Mouse (Mus musculus): ENCODE results near the gene Igf1r.

Igf1r gene

DNA sequence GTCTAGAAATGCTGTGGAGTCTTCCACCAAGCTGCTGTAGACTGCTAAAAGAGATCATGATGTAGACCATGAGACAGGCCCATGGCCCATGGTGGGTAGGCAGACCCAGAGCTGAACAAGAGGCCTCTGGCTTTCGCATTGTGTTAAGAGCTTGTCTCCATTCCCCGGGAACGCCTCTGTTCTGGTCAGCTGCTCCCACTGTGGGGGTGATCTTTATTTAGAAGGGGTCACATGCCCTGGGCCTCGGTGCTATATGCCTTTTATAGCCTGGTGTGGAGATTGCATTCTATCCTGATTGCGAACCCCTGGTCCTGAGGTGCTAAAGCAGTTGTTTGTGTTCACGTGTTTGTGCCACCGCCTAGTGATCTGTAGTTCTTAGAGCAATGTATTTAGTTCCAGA lies 57.5 kb downstream of the Igf1r start:
- DNase-seq, result no peak

DNA sequence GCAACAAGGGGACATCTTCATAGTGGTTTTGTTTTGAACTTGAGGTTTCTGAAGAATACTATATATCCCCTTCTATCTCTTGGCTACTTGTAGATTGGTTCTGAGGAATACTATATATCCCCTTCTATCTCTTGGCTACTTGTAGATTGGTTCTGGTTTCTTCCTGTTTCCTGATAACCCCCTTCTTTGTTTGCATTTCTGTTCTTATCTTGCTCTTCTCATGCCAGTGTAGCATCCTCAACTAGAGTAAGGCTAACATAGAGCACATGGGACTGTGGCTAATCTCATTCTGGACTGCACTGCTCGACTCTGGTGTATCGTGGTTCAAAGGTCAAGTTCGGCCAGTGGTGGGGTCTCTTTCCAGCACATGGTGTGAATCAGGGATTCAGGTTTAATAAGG lies 58.2 kb downstream of the Igf1r start:
- DNase-seq, result no peak

DNA sequence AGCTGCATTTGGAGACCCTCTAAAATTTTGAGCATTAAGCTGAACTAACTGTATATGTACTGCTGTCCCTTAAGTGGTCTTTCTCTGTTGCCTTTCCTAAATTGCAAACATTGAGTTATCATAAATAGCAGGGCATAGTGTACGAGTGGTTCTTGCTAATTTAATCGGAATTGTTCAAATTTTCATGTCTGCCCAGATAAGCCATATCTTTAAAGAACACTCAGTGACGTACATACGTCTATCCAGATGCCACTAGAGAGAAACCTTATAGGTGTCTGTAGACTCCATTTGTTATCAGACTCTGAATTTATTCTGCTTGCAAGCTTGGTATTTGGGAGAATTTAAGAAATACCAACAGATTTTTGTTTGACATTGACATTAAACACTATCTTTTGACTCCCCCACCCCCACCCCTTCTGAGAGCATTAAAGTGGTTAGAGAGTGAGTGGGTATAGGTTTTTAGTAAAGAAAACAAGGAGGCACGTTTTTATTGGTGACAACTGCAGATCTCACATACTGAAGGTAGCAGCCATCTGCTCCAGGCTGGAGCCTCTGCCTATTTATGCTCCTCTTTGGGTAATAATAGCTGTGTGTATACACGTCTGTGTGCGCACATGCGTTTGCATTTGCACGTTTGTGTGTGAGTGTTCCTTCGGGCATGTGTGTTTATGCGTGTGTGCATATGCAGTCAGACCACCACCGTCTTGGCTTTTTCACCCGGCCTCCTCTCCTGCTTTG lies 58.9 kb downstream of the Igf1r start:
- DNase-seq, result no peak

DNA sequence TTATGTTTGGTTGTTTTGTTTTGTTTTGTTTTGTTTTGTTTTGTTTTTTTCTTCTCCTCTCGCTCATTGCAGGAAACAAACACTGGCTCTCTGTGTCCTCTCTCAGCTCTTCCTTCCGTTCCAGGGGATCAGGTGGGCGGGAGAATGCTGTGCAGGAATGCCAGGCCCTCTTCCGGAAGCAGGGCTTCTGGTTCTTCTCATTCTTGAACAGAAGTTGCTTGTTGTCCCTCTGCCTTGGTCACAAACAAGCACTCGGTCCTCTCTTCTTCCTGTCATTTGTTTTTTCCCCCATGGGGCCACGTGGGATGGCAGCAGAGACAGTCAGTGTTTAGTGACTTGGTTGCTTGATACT lies 59.5 kb downstream of the Igf1r start:
- DNase-seq, result no peak

DNA sequence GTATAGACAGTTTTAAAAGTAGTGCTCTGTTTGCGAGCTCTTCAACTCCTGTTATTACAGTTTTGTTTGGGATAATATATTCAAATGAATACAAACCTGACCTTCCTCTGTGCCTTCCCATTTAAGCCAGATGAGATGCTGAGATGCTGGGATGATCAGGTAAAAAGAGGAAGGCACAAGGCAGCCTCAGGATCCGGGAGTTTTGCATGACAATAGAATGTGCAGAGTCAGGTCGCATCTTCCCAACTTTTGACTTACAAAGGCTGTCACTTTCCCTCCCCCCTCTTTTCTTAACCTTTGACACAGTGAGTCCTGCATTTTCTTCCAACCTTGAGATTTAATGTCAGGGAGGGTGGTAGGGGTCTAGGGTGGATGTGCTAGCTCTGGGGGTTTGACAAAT lies 61.9 kb downstream of the Igf1r start:
- DNase-seq, result no peak

DNA sequence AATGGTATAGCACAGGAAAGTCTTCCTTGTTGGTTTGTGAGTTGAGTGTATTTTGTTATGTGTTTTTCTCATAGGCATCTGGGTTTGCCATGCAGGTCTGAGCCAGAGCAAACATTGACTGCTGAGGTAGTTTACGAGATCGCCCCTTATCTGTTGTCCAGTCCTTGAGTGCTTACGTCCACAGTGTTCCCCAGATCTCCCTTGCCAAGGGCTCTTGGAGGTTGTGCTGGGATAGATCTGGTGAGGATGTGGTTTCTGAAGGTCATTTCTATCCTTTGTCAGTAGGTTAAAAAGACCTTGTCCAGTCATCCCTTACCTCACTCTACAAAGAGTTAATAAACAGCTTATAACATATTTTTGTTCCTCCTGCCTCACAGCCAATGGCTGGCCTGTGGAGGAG lies 62.8 kb downstream of the Igf1r start:
- no peak for DNase-seq

DNA sequence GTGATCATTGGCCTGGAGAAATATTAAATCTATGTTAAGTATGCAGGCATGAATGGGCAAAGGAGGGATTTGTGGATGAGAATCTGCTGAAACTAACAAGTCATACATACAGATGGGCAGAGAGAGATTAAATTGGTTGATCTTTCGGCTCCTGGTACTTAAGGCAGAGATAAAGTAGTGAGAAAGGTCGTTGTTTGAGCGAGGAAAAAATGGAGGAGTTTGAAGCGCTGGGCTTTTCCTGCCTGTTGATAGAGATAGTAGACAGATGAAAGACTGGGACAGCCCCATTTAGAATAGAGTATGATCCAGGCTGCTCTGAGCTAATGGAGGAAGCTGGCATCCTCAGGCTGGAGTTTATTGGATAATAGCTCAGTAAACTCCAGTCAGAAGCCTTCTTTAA lies 65.4 kb downstream of the Igf1r start:
- DNase-seq, result no peak

DNA sequence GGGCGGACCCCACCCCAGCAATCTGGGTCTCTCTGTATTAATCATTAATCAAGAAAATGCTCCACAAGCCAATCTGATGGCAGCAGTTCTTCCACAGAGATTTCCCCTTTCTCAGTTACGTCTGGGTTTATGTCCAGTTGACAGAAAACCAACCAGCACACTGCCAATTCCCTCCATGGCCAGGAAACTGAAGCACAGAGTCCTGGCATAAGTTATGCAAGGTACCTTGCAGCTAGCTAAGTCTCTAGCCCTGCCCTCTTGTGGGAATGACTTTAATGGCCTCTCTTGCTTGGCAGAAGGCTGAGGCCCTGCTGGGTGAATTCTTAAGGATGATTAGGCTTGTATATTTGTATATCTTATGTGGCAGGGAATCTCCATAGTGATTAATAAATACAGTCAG lies 67.9 kb downstream of the Igf1r start:
- peak; percentile 60 for DNase-seq

DNA sequence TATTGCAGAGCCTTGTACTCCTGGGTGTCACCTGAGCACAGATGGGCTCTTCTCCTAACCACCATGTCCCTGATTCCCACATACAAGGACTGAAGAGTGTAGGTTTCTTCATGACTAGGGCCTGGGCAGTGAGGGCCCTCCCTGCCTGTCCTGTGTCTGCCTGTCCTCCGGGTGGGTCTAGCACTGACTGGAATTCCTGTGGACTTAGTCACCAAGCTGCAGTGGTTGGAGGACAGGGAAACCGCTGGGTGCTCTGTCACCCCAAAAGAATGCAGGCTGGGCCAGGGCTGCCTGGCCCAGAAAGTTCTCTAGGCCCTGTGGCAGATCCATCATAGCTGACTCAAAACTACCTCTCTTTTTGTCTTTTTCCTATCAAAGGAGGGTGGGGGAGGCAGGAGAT lies 69.1 kb downstream of the Igf1r start:
- DNase-seq, result peak; percentile 44

DNA sequence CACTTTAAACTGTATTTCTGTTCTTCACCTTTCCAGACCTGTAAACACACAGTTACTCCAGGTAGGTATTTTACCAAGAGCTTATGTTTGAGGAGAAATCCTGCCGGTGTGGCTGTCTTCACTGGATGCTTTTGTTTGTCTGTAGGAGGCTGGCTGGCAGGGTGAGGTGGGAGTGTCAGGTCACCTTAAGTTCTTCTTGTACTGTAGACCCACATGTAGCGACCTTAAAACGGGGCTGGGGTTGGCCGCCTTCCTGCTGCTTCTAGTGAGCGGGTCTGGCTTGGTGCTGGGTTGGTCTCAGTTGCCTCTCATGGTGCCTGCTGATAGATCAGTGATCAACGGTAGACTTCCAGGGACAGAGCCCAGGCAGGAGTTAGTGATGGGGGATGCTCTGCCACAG lies 69.6 kb downstream of the Igf1r start:
- no peak for DNase-seq

DNA sequence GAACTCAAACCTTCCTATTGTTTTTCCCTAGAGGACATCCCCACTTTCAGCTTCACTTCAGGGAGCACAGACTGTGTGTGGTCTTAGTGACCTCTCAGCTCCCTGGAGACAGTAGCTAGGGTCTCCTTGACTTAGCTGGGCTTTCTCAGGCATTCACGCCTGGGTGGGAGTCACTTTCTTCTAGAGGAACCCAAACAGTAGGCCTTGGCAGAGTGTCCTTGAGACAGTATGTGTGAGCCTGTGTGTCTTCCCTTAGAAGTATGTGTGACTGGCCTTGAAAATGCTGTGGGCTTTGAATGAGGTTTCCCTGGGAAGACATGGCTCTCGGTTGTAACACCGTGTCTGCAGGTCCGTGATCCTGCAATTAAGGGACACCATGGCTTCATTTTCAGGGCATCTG lies 71.3 kb downstream of the Igf1r start:
- no peak for DNase-seq

DNA sequence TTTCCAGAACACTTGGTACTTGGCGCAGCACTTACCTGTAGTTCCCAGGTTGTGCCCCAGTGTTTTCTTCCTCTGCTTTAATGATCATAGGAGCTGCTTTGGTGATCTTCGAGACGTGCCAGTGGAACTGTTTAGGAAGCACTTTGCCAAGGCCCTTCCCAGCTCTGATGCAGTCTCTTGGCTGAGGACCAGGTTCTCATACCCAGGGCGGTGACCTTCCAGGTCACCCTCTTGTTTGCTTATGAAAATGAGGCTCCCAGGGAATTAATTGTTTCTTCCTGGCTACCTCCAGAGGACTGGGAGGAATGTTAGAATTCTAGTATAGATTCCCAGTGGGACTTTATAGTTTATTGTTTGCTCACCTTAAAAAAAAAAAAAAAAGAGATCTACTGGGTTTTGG lies 72.0 kb downstream of the Igf1r start:
- peak; percentile 88 for DNase-seq

DNA sequence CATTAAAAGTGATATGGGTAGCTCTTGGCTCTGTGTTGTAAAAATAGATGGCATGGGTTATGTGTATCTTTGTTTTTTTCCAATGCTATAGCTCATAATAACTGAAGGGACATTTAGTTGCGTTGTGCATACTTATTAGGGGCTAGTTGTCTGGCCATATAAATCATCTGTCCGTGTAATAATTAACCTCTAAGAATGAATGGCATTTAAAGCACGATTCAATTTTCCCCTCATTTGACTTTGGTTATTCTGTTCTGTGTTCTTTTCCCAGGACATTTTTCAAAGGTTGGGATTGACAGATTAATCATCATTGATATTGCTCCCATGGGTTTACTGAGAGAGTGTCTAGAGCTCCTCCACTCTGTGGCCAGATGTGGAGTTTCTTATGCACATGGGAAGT lies 72.8 kb downstream of the Igf1r start:
- DNase-seq, result peak; percentile 67

DNA sequence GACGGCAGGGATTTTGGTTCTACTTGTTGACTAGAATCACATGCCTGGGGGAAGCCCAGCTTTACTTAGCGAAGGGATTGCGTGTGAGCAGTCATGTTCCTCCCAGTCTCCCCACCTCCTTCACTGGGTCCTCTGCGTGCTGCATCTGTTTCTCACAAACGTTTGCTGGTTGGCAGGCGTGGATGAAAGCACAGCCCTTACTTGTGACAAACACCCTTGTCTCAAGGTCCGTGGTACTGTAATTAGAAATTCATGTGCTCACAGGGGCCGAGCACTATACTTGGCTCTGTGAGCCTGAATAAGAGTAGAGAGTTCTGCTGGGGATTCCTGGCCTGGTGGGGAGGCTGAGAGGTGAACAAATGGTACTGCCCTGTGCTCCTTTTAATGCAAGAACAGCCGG lies 73.4 kb downstream of the Igf1r start:
- peak; percentile 55 for DNase-seq

DNA sequence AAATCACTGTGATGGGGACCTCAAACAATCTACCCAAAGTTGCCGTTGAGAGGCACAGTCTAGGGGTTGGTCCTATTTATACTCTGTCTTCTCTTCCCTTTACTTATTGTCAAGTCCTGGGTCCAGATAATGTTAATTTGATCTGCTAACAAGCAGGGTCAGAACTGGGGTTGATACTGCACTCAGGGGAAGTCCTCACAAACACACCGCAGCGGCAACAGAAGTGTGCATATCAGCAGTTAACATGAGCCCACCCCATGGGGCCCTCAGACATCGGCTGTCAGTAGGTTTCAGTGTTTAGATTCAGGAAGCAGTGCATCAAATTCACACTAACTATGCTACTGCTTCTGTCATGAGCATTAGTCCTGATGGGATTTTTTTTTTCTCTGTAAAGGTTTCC lies 75.5 kb downstream of the Igf1r start:
- DNase-seq, result no peak

DNA sequence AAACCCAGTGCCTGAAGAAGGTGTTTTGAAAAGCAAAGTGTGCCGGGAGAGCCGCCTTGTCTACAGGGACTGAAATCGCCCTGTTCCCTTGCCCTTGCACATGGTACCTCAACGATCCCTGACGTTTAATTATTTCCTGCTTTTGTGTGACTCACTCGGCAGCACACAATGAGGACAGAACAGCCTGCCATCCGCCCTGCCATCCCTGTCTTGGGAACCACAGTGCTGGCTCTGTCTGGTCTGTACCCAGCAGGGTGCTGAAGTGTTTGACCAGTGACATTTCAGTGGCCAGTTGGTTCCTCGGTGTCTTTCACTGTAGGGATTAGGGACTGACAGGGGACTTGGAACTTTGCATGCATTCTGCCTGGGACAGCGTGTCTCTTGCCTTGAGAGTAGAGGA lies 78.2 kb downstream of the Igf1r start:
- peak; percentile 47 for DNase-seq

DNA sequence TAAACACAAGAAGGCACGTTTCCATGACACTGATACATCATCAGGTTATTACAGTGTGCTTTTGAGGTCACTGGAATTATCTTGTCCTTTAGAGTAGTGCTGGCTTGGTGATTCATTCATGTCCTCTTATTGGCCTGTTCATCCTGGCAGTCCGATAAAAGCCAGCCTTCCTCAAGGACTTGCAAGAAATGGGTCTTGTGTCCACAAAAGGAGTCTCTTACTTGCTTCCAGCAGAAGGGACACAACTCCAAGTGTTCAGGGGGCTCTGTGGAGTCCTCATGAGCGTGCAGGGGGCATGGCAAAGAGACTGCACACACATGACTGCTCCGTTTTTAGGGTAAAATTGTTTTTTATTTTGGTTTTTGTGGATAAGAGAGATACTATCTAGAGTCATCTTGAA lies 83.9 kb downstream of the Igf1r start:
- no peak for DNase-seq

DNA sequence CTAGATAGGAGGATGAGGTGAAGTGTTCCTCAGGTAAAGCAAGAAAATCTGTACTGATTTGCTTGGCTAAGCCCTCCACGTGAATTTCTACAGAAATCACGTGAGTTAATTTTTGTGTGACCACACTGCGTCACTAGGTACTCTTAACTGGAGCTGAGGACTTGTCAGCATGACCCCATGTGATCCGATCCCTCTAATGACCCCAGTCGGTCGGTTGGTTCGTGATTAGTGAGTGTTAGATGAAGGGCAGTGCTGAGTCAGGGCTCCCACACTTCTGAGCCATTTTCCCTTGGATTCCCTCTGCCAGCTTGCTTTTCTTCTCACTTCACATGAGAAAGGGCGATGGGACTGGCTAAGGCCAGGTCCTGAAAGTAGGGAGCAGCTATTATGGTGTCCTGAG lies 86.2 kb downstream of the Igf1r start:
- peak; percentile 75 for DNase-seq

DNA sequence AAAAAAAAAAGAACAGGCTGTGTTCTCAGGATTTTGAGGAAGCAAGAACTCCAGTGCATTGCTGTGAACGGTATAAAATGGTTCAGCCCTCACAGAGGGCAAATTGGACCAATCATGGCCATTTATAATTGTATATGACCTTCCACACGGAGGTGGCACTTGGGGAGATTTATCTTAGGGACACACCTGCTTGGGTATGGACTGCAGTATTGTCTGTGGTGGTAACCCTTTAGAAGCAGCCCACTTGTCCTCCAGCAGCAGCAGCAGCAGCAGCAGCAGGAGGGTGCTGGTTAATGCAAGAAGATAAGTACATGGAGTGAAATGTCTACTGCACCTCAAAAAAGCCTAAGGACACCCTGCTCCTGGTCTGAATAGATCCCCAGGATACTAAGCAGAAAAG lies 86.9 kb downstream of the Igf1r start:
- DNase-seq, result no peak

DNA sequence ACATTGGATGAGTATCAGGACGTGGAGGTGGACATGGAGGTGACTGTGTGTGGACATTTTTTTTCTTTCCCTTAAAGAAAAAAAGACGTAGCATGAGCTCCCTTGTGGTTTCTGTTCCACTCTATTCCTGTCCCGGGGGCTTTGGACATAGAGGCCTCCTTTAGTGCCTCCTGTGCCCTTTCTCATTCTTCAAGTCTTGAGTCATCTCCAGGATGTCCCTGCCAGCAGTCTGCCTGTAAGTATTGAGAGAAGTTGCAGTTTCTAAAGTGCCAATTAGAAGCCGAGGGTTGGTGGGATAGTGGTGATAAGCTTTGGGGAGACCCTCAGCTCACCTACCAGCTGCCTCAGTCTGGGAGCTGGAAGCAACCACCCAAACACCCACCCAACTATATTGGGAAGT lies 92.0 kb downstream of the Igf1r start:
- DNase-seq, result no peak

DNA sequence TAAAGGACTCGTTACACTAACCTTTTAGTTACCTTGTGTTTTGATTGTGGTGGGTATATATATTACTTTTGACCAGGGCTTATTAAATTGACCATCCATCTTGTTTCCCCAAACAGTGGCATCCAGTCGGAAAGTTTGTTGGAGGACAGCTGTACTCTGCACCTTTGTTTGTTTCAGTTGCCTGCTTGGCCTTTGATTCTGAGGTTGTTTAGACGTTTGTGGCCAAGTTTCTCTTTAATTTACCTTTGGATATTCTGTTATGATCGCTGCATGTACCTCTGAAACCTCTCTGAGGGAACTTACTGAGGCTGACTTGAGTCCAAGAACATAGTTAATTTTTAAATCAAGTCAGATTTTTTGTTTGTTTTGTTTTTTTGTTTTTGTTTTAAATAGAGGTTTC lies 94.5 kb downstream of the Igf1r start:
- DNase-seq, result peak; percentile 83

DNA sequence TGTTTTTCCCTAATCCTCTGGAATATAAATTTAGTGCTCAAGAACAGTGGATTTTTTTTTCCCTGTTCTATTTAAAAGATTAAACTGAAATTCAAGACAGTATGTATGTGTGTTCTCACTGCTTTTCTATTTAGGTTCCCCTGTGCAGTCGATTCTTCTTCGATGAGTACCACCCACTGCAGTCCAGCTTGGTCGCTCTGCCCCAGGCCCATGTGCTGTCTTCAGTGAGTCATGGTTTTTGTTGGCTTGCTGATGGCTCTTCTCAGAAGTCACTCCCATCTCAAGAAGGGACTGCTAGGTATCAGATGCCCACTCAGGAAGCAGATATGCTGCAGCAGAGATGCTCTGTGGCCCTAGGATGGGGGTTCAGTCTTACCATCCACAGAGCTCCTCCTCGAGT lies 95.9 kb downstream of the Igf1r start:
- DNase-seq, result no peak

DNA sequence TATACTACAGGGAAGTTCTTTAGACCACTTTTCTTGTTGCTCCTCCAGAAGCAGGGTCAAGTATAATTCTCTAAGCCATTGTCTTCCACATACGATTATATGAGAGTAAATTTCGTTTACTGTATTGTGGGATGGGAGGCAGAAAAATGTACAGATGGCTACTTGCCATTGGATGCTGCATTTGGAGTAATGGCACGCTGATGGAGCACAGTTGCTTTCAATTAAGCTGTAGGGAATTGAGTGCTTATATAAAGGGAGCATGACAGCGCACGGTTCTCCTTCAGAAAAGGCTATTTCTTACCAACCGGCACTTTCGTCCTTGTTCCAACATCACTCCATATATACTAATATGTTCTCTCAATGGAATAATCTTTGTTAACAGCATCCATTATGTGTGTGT lies 96.4 kb downstream of the Igf1r start:
- no peak for DNase-seq

DNA sequence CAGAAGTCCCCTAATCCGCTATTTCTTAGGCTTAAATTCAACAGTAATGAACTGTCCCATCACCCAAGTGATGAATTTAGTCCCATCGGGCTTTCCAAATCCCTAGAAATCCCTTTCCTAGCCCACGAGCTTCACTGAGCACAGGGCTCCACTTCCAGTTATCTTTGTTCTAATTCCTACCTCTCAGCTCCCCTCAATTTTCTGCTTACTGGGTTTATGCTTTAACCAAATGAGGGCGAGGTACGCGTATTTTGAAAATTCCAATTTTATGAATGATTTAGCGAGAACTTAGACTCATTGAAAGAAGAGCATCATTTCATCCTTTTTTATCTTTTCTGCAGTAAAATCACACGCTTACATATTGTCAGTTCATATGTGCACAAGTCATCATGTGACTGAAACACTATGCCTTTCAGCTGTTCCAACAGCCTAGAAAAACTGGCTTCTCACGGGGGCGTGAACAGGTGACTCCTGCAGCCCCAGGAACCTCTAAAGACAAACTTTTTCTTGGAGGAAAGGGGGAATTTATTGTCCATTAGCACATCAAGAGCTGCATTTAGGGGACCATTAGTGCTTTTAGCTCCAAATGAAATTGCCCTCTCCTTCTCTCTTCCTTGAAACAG lies 100.5 kb downstream of the Igf1r start:
- DNase-seq, result peak; percentile 64

DNA sequence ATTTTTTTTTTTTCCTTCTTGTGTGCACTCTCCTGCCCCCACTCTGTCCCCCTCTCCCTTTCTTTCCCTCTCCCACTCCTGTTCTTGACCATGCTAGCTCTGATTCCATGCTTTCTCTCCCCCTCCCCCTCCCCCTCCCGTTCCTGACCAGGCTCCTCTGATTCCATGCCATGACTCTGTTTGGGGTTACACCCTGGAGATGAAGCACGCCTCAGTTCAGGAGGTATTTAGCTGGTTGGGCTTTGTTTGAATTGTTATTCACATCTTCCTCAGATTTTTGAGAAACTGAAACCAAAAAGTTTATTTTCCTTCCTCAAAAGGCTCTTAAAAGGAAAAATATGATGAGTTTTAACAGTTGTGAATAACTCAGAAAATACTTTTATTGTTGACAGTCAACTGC lies 101.9 kb downstream of the Igf1r start:
- DNase-seq, result no peak
